Mouse (Mus musculus): ENCODE data around the gene Nt5c2.

DNA sequence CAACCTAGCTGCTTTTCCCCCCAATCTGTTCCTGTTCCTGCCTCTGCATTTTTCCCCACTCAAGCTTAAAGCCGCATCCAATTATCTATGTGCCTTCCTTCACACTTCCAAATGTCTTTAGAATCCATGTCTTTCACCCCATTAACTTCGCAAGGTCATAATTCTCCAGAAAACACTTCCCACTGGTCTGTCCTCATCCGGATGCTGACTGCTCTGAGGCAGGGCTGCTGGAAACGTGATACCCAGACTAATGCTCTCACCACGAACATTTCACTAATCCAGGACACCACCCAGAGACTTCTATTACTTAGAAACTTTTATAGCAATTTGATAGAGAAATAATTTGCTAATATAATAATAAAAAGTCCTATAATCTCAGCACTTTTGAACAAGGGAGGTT, 84.9 kb downstream of the Nt5c2 start:
- no peak for TF ChIP-seq CTCF (IDR thresholded peaks at IDR 0.05)
- TF ChIP-seq EP300 (IDR thresholded peaks at IDR 0.05), result no peak

Data from lung, postnatal 0 days (tissue).